Mouse (Mus musculus): ENCODE measurements around the gene Tet2.

GRCm38 (mm10) chr3:133555378-133555777 lies 10.4 kb upstream of the Tet2 start:
- TF ChIP-seq CTCF (IDR thresholded peaks at IDR 0.05; ENCODE audit: low read depth): no peak
- no peak for TF ChIP-seq EP300 (IDR thresholded peaks at IDR 0.05; ENCODE audit: low read depth)

All from liver, postnatal 0 days (tissue).